Mouse (Mus musculus) intestine, embryonic 16.5 days (tissue): ENCODE measurements around the gene Anln. TPM values are rescaled to one million over a fixed set of nuclear protein-coding genes. Genes with fewer than 3 reads are reported as not detected.
"Not testable (repeated sequence)": the region's sequence is repeated elsewhere in the genome, so short reads cannot be mapped to it uniquely, and the experiment has no call there.

Experiments used
- ATAC-seq: fragments of 200-750 bp; cut with Nextera tagmentation; 2 replicates; pipeline ENCODE4 v1.8.0; 2017; ENCODE audit warnings: moderate TSS enrichment, moderate library complexity
- H3K27ac ChIP-seq: fragments of 300-500 bp; sonication (generic); 2 replicates; pipeline ENCODE4 v1.5.1; 2014; ENCODE audit warnings: mild to moderate bottlenecking, low read length
- H3K27me3 ChIP-seq: fragments of 300-500 bp; sonication (generic); replicated peaks from 2 replicates; pipeline ENCODE4 v1.6.1; 2014; ENCODE audit warnings: low read length, control low read depth, mixed read lengths; ENCODE audit not compliant: control insufficient read depth, insufficient read depth
- H3K36me3 ChIP-seq: fragments of 300-500 bp; sonication (generic); 2 replicates; pipeline ENCODE4 v1.6.1; 2014; ENCODE audit warnings: low read length, control low read depth; ENCODE audit not compliant: control insufficient read depth, insufficient read depth
- H3K4me1 ChIP-seq: fragments of 300-500 bp; sonication (generic); 2 replicates; pipeline ENCODE4 v1.6.1; 2014; ENCODE audit warnings: low read length, control low read depth, mixed read lengths; ENCODE audit not compliant: control insufficient read depth, insufficient read depth
- H3K4me2 ChIP-seq: fragments of 300-500 bp; sonication (generic); 2 replicates; pipeline ENCODE4 v1.6.1; 2014; ENCODE audit warnings: low read depth, low read length, control low read depth
- H3K4me3 ChIP-seq: fragments of 300-500 bp; sonication (generic); 2 replicates; pipeline ENCODE4 v1.5.1; 2014; ENCODE audit warnings: mild to moderate bottlenecking, low read length
- H3K9ac ChIP-seq: fragments of 300-500 bp; sonication (generic); 2 replicates; pipeline ENCODE4 v1.6.1; 2014; ENCODE audit warnings: low read depth, low read length
- H3K9me3 ChIP-seq: fragments of 300-500 bp; sonication (generic); 2 replicates; pipeline ENCODE4 v1.6.1; 2016; ENCODE audit warnings: low read length, control low read depth; ENCODE audit not compliant: control insufficient read depth
- WGBS: fragments of 180-500 bp; shearing (Covaris S2); extraction: QIAGEN DNeasy Blood & Tissue Kit; methylation state at CpG from one replicate; pipeline ENCODE4 v1.1.7; 2014; 5-methylcytosine and 5-hydroxymethylcytosine counted together
- polyA plus RNA-seq: library from polyadenylated mRNA; unstranded; fragments of >200 nt; fragmentation: Nextera tagmentation; extraction: Ambion mirVana; gene quantifications from 2 replicates; pipeline ENCODE4 v1.2.1, GENCODE M21; 2015

The Anln gene
- polyA plus RNA-seq, 1 experiment from 2014 or later, result 35.7 TPM

DNA sequence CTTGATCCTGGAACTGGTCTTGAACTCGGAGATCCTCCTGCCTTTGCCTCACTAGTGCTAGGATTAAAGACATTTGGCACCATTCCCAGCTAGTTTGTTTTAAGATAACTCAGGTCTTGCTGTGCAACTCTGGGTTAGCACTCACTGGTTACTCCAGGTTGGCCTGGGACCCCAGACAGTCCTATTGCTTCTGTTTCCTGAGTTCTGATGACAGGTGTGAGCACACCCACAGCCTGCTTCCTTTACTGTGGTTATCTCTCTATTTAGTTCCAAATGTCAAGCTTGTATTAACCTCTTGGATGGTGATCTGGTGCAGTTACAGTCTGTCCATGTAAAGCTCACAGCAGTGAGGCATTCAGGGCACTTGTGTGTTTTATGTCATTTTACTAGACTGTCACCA, 34.5 kb upstream of the Anln start:
- Histone ChIP-seq H3K4me3 (no peak overlapping the region), H3K27me3 (no peaks in the 10 kb centered on the region), H3K4me2 (no peak overlapping the region), H3K36me3 (no peaks in the 10 kb centered on the region), H3K9me3 (no peaks in the 10 kb centered on the region), H3K27ac (no peak overlapping the region), H3K4me1 (no peaks in the 10 kb centered on the region), H3K9ac (no peak overlapping the region)
- 70% methylated on average over 1 of the region's 1 CpGs for WGBS
- ATAC-seq, result no peak

DNA sequence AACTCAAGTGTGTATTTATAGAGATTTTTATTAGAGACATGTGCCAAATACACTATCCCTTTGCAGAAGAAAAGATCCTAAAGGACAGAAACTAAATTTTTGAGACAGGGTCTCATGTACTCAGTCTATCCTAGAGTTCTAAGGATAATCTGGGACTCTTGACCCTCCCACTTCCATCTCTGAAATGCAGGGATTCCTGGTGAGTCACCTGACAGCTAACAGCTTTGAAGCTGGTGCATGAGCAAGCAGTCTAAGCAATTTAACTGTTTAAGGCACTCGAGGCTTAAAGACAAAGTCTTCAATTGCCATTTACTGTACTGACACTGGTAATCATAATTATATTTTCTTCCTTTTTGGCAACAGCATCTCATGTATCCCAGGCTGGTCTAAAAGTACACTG, 33.6 kb upstream of the Anln start:
- Histone ChIP-seq H3K9me3 (no peaks in the 10 kb centered on the region), H3K36me3 (no peaks in the 10 kb centered on the region), H3K4me2 (no peak overlapping the region), H3K27ac (no peak overlapping the region), H3K4me3 (no peak overlapping the region), H3K27me3 (no peaks in the 10 kb centered on the region), H3K9ac (no peak overlapping the region), H3K4me1 (no peaks in the 10 kb centered on the region)
- no peak for ATAC-seq
- WGBS, result 42% methylated on average over 1 of the region's 1 CpGs

- no peak for ATAC-seq
Observed at GRCm38 (mm10) chr9:22420491-22420890, 31.5 kb upstream of the Anln start.

DNA sequence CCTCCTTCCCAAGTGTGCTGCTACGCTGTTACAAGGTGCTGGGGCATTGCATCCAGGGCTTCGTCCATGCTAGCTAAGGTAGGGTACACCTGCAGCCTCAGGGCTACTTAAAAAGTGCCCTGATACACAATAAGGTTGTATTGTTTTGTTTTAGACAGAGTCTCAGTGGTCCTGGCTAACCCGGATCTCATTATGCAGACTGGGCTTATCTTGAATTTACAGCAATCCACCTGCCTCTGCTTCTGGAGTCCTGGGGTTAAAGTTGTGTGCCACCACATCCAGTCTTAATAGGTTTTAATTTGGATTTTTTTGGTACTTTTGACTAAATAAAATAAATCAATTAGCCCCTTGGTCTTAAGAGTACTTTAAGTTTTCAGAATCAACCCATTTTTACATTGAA, 30.9 kb upstream of the Anln start:
- H3K9me3 ChIP-seq, result no peaks in the 10 kb centered on the region
- no peak overlapping the region for H3K27ac ChIP-seq
- H3K4me3 ChIP-seq, result no peak overlapping the region
- ATAC-seq, result no peak
- H3K9ac ChIP-seq, result no peak overlapping the region
- H3K4me2 ChIP-seq, result no peak overlapping the region
- no peaks in the 10 kb centered on the region for H3K27me3 ChIP-seq
- H3K4me1 ChIP-seq, result no peaks in the 10 kb centered on the region
- no peaks in the 10 kb centered on the region for H3K36me3 ChIP-seq
- 88% methylated on average over 3 of the region's 3 CpGs for WGBS

More at GRCm38 (mm10) chr9:22420491-22420890, 31.5 kb upstream of the Anln start:
- H3K4me2 ChIP-seq, result no peak overlapping the region
- no peak overlapping the region for H3K4me3 ChIP-seq
- WGBS, result 56% methylated on average over 7 of the region's 7 CpGs
- H3K9me3 ChIP-seq, result no peaks in the 10 kb centered on the region
- H3K4me1 ChIP-seq, result no peaks in the 10 kb centered on the region
- no peaks in the 10 kb centered on the region for H3K27me3 ChIP-seq
- no peak overlapping the region for H3K27ac ChIP-seq
- no peak overlapping the region for H3K9ac ChIP-seq
- H3K36me3 ChIP-seq, result no peaks in the 10 kb centered on the region

- ATAC-seq, result no peak
- Histone ChIP-seq H3K9ac (no peak overlapping the region), H3K36me3 (no peaks in the 10 kb centered on the region), H3K9me3 (no peaks in the 10 kb centered on the region), H3K27ac (no peak overlapping the region), H3K4me3 (no peak overlapping the region), H3K4me2 (no peak overlapping the region), H3K4me1 (no peaks in the 10 kb centered on the region), H3K27me3 (no peaks in the 10 kb centered on the region)
- 38% methylated on average over 6 of the region's 6 CpGs for WGBS
Observed at GRCm38 (mm10) chr9:22417547-22417946, 28.6 kb upstream of the Anln start.

DNA sequence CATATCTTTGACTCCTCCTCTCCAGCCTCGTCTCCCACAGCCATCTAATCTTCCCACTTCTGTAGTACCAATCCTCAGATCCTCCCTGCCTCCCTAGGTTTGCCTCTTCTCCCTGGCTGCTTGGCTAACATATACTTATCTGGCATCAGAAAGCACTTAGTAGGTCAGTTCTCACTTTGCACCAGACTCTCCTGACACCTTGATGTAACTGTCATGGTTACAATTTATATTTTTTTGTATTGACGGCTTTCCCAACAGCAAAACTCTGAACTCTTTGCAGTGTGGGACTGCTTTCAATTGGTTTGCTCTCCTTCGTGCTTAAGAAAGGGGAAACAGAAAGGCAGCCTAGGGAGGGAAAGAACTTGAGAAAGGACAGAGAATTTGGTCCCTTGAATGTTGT, 27.2 kb upstream of the Anln start:
- Histone ChIP-seq H3K4me3 (no peak overlapping the region), H3K4me1 (peaks cover 3% of the 10 kb centered on the region; the same call in 1 of the 2 replicates), H3K27me3 (no peaks in the 10 kb centered on the region), H3K9me3 (no peaks in the 10 kb centered on the region), H3K9ac (no peak overlapping the region), H3K27ac (no peak overlapping the region), H3K4me2 (no peak overlapping the region), H3K36me3 (no peaks in the 10 kb centered on the region)
- no peak for ATAC-seq
- 86% methylated on average over 3 of the region's 3 CpGs for WGBS

- H3K4me3 ChIP-seq, result peak within 1 kb of the TSS; percentile 70
- no peaks in the 10 kb centered on the region for H3K9me3 ChIP-seq
- ATAC-seq, result peak; percentile 99
- H3K4me2 ChIP-seq, result peak within 1 kb of the TSS; percentile 91
- H3K27me3 ChIP-seq, result no peaks in the 10 kb centered on the region
- H3K9ac ChIP-seq, result peak within 1 kb of the TSS; percentile 73
- no peaks in the 10 kb centered on the region for H3K36me3 ChIP-seq
- H3K4me1 ChIP-seq, result peaks cover 3% of the 10 kb centered on the region; the same call in 1 of the 2 replicates
- no peak within 1 kb of the TSS for H3K27ac ChIP-seq
- WGBS, result 1% methylated on average over 43 of the region's 43 CpGs
Observed at GRCm38 (mm10) chr9:22411002-22411857, 22.2 kb upstream of the Anln start, which contains the start of gene 9530077C05Rik. Gene 9530077C05Rik (plus strand): TSS chr9:22411513.

DNA sequence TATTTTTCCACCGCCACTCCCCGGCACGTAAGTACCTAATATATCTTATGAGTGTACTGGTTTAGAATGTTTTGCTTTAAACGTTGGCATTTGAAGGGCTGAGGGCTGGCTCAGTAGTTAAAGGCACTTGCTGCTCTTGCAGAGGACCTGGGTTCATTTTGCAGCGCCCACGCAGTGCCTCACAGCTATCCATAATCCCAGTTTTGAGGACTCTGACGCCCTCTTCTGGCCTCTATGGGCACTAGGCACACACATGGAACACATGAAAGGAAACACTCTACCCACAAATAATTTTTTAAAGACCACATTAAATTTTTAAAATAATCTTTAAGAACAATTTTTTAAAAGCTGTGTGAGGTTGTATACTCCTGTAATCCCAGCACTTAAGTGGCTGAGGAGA, 20.5 kb upstream of the Anln start:
- ATAC-seq, result no peak
- Histone ChIP-seq H3K27ac (no peak overlapping the region), H3K9me3 (no peaks in the 10 kb centered on the region), H3K36me3 (no peaks in the 10 kb centered on the region), H3K9ac (no peak overlapping the region), H3K4me2 (no peak overlapping the region), H3K4me1 (peaks cover 3% of the 10 kb centered on the region; the same call in 1 of the 2 replicates), H3K4me3 (no peak overlapping the region), H3K27me3 (no peaks in the 10 kb centered on the region)
- WGBS, result 68% methylated on average over 7 of the region's 7 CpGs

DNA sequence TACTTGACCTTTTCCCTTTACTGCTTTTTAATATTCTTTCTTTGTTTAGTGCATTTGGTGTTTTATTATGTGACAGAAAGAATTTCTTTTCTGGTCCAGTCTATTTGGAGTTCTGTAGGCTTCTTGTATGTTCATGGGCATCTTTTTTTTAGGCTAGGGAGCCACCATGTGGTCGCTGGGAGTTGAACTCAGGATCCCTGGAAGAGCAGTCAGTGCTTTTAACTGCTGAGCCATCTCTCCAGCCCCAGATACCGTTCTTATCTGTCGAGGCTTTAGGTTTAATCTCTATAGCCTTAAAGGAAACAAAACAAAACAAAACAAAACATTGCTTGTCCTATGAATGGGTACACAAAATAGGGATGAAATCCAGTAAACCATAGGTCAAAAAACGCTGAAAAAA, 19.4 kb upstream of the Anln start:
- H3K9me3 ChIP-seq, H3K4me1 ChIP-seq, H3K4me2 ChIP-seq, H3K9ac ChIP-seq, H3K36me3 ChIP-seq, H3K27me3 ChIP-seq, H3K27ac ChIP-seq, ATAC-seq, H3K4me3 ChIP-seq: not testable (repeated sequence)
- WGBS, result 27% methylated on average over 4 of the region's 4 CpGs
